Mouse (Mus musculus) MEL (cell line): ENCODE results near the gene Zfp865. TPM values are rescaled to one million over a fixed set of nuclear protein-coding genes. Genes with fewer than 3 reads are reported as not detected.
A peak's percentile ranks its signal among the peaks of the same experiment; 100 is the strongest.

Source experiments
- DNase-seq: peaks from one replicate; pipeline ENCODE4 v3.0.0; 2011; ENCODE audit warnings: low read depth, low spot score
- H3K27ac ChIP-seq: 2 replicates; pipeline ENCODE4 v1.5.1; 2012; ENCODE audit warnings: low read depth, mild to moderate bottlenecking, control low read depth, low read length, moderate library complexity; ENCODE audit not compliant: control insufficient read depth
- H3K27me3 ChIP-seq, 2 experiments: fragments of 150-350 bp in 1 of 2; sonication (generic) in 1 of 2; 2 replicates each; pipeline ENCODE4 v1.6.1; 2012; ENCODE audit warnings: low read length in 2 of 2, mild to moderate bottlenecking in 2 of 2, improper control_type of control experiment in 1 of 2, moderate library complexity in 1 of 2; ENCODE audit not compliant: insufficient read depth in 2 of 2, control insufficient read depth in 1 of 2
- H3K36me3 ChIP-seq, 2 experiments: 2 replicates each; pipeline ENCODE4 v1.6.1; 2012 to 2014; ENCODE audit warnings: low read length in 2 of 2, improper control_type of control experiment in 1 of 2, inconsistent platforms in 1 of 2, mild to moderate bottlenecking in 1 of 2; ENCODE audit not compliant: insufficient read depth in 2 of 2, control insufficient read depth in 1 of 2
- H3K4me1 ChIP-seq, 2 experiments: fragments of 150-350 bp in 1 of 2; sonication (generic) in 1 of 2; 2 replicates each; pipeline ENCODE4 v1.6.1; 2012; ENCODE audit warnings: low read length in 2 of 2, improper control_type of control experiment in 1 of 2, mild to moderate bottlenecking in 1 of 2; ENCODE audit not compliant: insufficient read depth in 2 of 2, control insufficient read depth in 1 of 2
- H3K4me3 ChIP-seq, 2 experiments: fragments of 150-350 bp in 1 of 2; sonication (generic) in 1 of 2; 2 replicates each; pipeline ENCODE4 v1.5.1; 2012; ENCODE audit warnings: low read depth in 2 of 2, low read length in 2 of 2, mild to moderate bottlenecking in 2 of 2, moderate library complexity in 2 of 2, control low read depth in 1 of 2, improper control_type of control experiment in 1 of 2; ENCODE audit not compliant: control insufficient read depth in 1 of 2, insufficient read depth in 1 of 2
- H3K79me2 ChIP-seq: 2 replicates; pipeline ENCODE4 v1.6.1; 2012; ENCODE audit warnings: mild to moderate bottlenecking, low read length, moderate library complexity; ENCODE audit not compliant: control insufficient read depth, poor library complexity, insufficient read depth
- H3K9ac ChIP-seq: 2 replicates; pipeline ENCODE4 v1.6.1; 2012; ENCODE audit warnings: low read depth, mild to moderate bottlenecking, control low read depth, low read length, moderate library complexity; ENCODE audit not compliant: control insufficient read depth, poor library complexity, severe bottlenecking
- H3K9me3 ChIP-seq: fragments of 150-350 bp; sonication (generic); replicated peaks from 2 replicates; pipeline ENCODE4 v1.6.1; 2012; ENCODE audit warnings: mild to moderate bottlenecking, low read length, improper control_type of control experiment, moderate library complexity; ENCODE audit not compliant: insufficient read depth
- BHLHE40 ChIP-seq: IDR thresholded peaks from 2 replicates; pipeline ENCODE4 v1.6.1; 2012; ENCODE audit warnings: low read depth, mild to moderate bottlenecking, inconsistent platforms, low read length, improper control_type of control experiment, borderline replicate concordance
- CHD1 ChIP-seq: IDR thresholded peaks from 2 replicates; pipeline ENCODE4 v1.6.1; 2012; ENCODE audit warnings: low read depth, mild to moderate bottlenecking, inconsistent platforms, low read length, improper control_type of control experiment
- CHD2 ChIP-seq: IDR thresholded peaks from 2 replicates; pipeline ENCODE4 v1.6.1; 2011; ENCODE audit warnings: low read length, improper control_type of control experiment
- CTCF ChIP-seq, 3 experiments: IDR thresholded peaks in 2 of 3; conservative IDR thresholded peaks in 1 of 3; 2 replicates each; pipeline ENCODE4 v1.5.1; 2011 to 2012; ENCODE audit warnings: low read length in 3 of 3, low read depth in 2 of 3, mild to moderate bottlenecking in 2 of 3, improper control_type of control experiment in 1 of 3, inconsistent platforms in 1 of 3, mixed read lengths in 1 of 3, moderate library complexity in 1 of 3; ENCODE audit not compliant: control insufficient read depth in 1 of 3, insufficient read depth in 1 of 3, poor library complexity in 1 of 3, severe bottlenecking in 1 of 3
- E2F4 ChIP-seq: IDR thresholded peaks from 2 replicates; pipeline ENCODE4 v1.6.1; 2011; ENCODE audit warnings: low read depth, low read length, improper control_type of control experiment, borderline replicate concordance
- ELF1 ChIP-seq: IDR thresholded peaks from 2 replicates; pipeline ENCODE4 v1.6.1; 2014; ENCODE audit warnings: low read depth, mild to moderate bottlenecking, inconsistent platforms, low read length, improper control_type of control experiment, moderate library complexity
- EP300 ChIP-seq, 2 experiments: IDR thresholded peaks; 2 replicates each; pipeline ENCODE4 v1.6.1; 2011; ENCODE audit warnings: improper control_type of control experiment in 2 of 2, low read length in 2 of 2, low read depth in 1 of 2, mild to moderate bottlenecking in 1 of 2
- ETS1 ChIP-seq: IDR thresholded peaks from 2 replicates; pipeline ENCODE4 v1.6.1; 2012; ENCODE audit warnings: low read depth, mild to moderate bottlenecking, inconsistent platforms, low read length, improper control_type of control experiment, moderate library complexity
- GATA1 ChIP-seq: IDR thresholded peaks from 2 replicates; pipeline ENCODE4 v1.6.1; 2011; ENCODE audit warnings: low read depth, low read length, improper control_type of control experiment
- HCFC1 ChIP-seq: IDR thresholded peaks from 2 replicates; pipeline ENCODE4 v1.6.1; 2012; ENCODE audit warnings: low read depth, mild to moderate bottlenecking, inconsistent platforms, low read length, improper control_type of control experiment, moderate library complexity
- JUND ChIP-seq: IDR thresholded peaks from 2 replicates; pipeline ENCODE4 v1.6.1; 2011; ENCODE audit warnings: low read depth, mild to moderate bottlenecking, improper control_type of control experiment, low read length
- KAT2A ChIP-seq: conservative IDR thresholded peaks from 2 replicates; pipeline ENCODE4 v1.6.1; 2012; ENCODE audit warnings: low read depth, low read length, improper control_type of control experiment, inconsistent platforms
- MAFK ChIP-seq: IDR thresholded peaks from 2 replicates; pipeline ENCODE4 v1.6.1; 2011; ENCODE audit warnings: low read depth, mild to moderate bottlenecking, low read length, improper control_type of control experiment, borderline replicate concordance
- MAX ChIP-seq: IDR thresholded peaks from 2 replicates; pipeline ENCODE4 v1.6.1; 2011; ENCODE audit warnings: low read length, improper control_type of control experiment
- MAZ ChIP-seq: IDR thresholded peaks from 2 replicates; pipeline ENCODE4 v1.6.1; 2012; ENCODE audit warnings: low read depth, mild to moderate bottlenecking, inconsistent platforms, low read length, improper control_type of control experiment
- MXI1 ChIP-seq: IDR thresholded peaks from 2 replicates; pipeline ENCODE4 v1.6.1; 2011; ENCODE audit warnings: mild to moderate bottlenecking, low read depth, low read length, improper control_type of control experiment
- MYB ChIP-seq: IDR thresholded peaks from 2 replicates; pipeline ENCODE4 v1.6.1; 2011; ENCODE audit warnings: mild to moderate bottlenecking, low read depth, low read length, improper control_type of control experiment
- MYC ChIP-seq: IDR thresholded peaks from 2 replicates; pipeline ENCODE4 v1.6.1; 2011; ENCODE audit warnings: low read depth, mild to moderate bottlenecking, low read length, improper control_type of control experiment, moderate library complexity
- NELFE ChIP-seq: IDR thresholded peaks from 2 replicates; pipeline ENCODE4 v1.6.1; 2011; ENCODE audit warnings: low read depth, low read length, improper control_type of control experiment
- NRF1 ChIP-seq: IDR thresholded peaks from 2 replicates; pipeline ENCODE4 v1.6.1; 2014; ENCODE audit warnings: low read depth, mild to moderate bottlenecking, inconsistent platforms, low read length, improper control_type of control experiment, moderate library complexity; ENCODE audit not compliant: poor library complexity, insufficient read depth, severe bottlenecking
- POLR2A ChIP-seq, 2 experiments: IDR thresholded peaks; 2 replicates each; pipeline ENCODE4 v1.6.1; 2011 to 2012; ENCODE audit warnings: low read length in 2 of 2, mild to moderate bottlenecking in 2 of 2, control low read depth in 1 of 2, improper control_type of control experiment in 1 of 2, low read depth in 1 of 2, moderate library complexity in 1 of 2; ENCODE audit not compliant: control insufficient read depth in 1 of 2, insufficient read depth in 1 of 2, poor library complexity in 1 of 2
- POLR2AphosphoS2 ChIP-seq: IDR thresholded peaks from 2 replicates; pipeline ENCODE4 v1.6.1; 2011; ENCODE audit warnings: low read length, improper control_type of control experiment
- POLR2AphosphoS5 ChIP-seq: IDR thresholded peaks from 2 replicates; pipeline ENCODE4 v1.6.1; 2012; ENCODE audit warnings: low read depth, borderline replicate concordance, mild to moderate bottlenecking, inconsistent platforms, low read length, moderate library complexity, mixed read lengths
- RAD21 ChIP-seq: IDR thresholded peaks from 2 replicates; pipeline ENCODE4 v1.6.1; 2011; ENCODE audit warnings: mild to moderate bottlenecking, low read depth, low read length, improper control_type of control experiment
- RCOR1 ChIP-seq: IDR thresholded peaks from 2 replicates; pipeline ENCODE4 v1.6.1; 2012; ENCODE audit warnings: low read depth, mild to moderate bottlenecking, inconsistent platforms, low read length, improper control_type of control experiment
- SIN3A ChIP-seq: IDR thresholded peaks from 2 replicates; pipeline ENCODE4 v1.6.1; 2012; ENCODE audit warnings: low read length, improper control_type of control experiment, inconsistent platforms
- SMC3 ChIP-seq: IDR thresholded peaks from 2 replicates; pipeline ENCODE4 v1.6.1; 2011; ENCODE audit warnings: low read depth, low read length, improper control_type of control experiment
- TAL1 ChIP-seq: IDR thresholded peaks from 2 replicates; pipeline ENCODE4 v1.6.1; 2012; ENCODE audit warnings: mild to moderate bottlenecking, inconsistent platforms, low read length, moderate library complexity, mixed read lengths
- TBP ChIP-seq: IDR thresholded peaks from 2 replicates; pipeline ENCODE4 v1.8.0; 2011; ENCODE audit warnings: low read depth, low read length, improper control_type of control experiment
- TCF12 ChIP-seq: IDR thresholded peaks from 2 replicates; pipeline ENCODE4 v1.6.1; 2014; ENCODE audit warnings: low read depth, mild to moderate bottlenecking, inconsistent platforms, low read length, improper control_type of control experiment, moderate library complexity
- UBTF ChIP-seq: IDR thresholded peaks from 2 replicates; pipeline ENCODE4 v1.6.1; 2012; ENCODE audit warnings: low read depth, mild to moderate bottlenecking, inconsistent platforms, low read length, improper control_type of control experiment, moderate library complexity, borderline replicate concordance; ENCODE audit not compliant: insufficient read depth
- USF1 ChIP-seq: IDR thresholded peaks from 2 replicates; pipeline ENCODE4 v1.6.1; 2014; ENCODE audit warnings: low read depth, mild to moderate bottlenecking, inconsistent platforms, low read length, improper control_type of control experiment, moderate library complexity
- ZC3H11A ChIP-seq: IDR thresholded peaks from 2 replicates; pipeline ENCODE4 v1.6.1; 2012; ENCODE audit warnings: low read depth, mild to moderate bottlenecking, inconsistent platforms, low read length, improper control_type of control experiment
- ZMIZ1 ChIP-seq: IDR thresholded peaks from 2 replicates; pipeline ENCODE4 v1.6.1; 2012; ENCODE audit warnings: low read depth, mild to moderate bottlenecking, inconsistent platforms, low read length, improper control_type of control experiment, moderate library complexity
- ZNF384 ChIP-seq: IDR thresholded peaks from 2 replicates; pipeline ENCODE4 v1.6.1; 2012; ENCODE audit warnings: low read depth, mild to moderate bottlenecking, inconsistent platforms, low read length, improper control_type of control experiment
- polyA plus RNA-seq, 2 experiments: library from polyadenylated mRNA; stranded (reverse) in 1 of 2; unstranded in 1 of 2; fragments of >175 nt in 1 of 2; fragments of >200 nt in 1 of 2; gene quantifications; 2 replicates each; pipeline versions ENCODE4 v1.2.1 to v1.2.4; 2012; ENCODE audit warnings: low replicate concordance in 2 of 2, low read depth in 1 of 2; ENCODE audit not compliant: insufficient read length in 2 of 2, insufficient read depth in 1 of 2, missing spikeins in 1 of 2
- total RNA-seq: library from RNA; depleted of rRNA; stranded (reverse); fragments of 300-350 nt; gene quantifications from 2 replicates; pipeline ENCODE4 v1.2.3, GENCODE M21; 2012

The Zfp865 gene
- total and polyA plus RNA-seq, 3 experiments: 12.2 to 34.6 TPM; not detected in 1

DNA sequence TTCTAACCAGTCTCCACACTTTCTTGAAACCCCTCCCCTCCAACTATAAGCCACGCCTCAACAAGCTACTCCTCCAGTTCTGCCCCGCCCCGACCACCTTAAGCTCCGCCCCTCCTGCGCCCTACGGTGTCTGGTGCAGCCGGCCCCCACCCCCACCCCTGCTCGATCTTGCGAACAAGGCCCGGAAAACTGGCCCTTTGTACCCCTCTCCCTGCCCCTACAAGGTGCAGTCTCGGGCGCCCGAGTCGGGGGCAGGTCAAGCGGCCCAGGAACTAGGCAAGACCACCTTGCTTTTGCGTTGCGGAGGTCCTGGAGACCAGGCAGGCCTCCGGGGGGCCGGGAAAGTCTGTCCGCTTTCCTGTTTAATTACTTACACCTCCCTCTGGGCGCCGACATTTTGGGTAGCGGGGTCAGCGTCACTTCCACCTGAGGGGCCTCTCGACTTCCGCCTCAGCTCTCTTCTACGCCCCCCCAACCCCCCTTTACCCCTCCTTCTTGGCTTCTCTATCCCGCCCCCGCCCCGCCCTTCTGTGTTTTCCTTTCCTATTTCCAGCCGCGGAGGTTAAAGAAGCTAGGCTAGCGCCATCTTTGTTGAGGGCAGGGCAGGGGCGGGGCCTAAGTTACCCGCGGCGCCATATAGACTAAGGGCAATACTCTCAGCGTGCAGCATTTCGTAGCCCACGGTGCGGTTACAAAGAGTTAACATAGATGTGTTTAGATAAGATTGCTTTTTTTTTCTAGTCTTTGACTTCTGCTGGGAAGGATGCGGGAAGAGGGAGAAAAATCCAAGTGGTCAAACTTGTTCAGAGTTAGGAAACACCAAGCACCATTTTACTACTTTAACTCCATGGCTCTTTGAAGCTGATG, 5.7 kb upstream of the Zfp865 start, which contains the start of the genes Zfp524 and Fiz1:
Gene Zfp524, plus strand, starts transcription at position 165 of the 867 bp plus-strand sequence.
Gene Fiz1, minus strand, starts transcription at position 447 of the 867 bp plus-strand sequence.
- Histone ChIP-seq H3K27me3 (no peaks in the 10 kb centered on the region), H3K27ac (peak within 1 kb of the TSS; percentile 97), H3K36me3 (peaks cover 0 to 17% of the 10 kb centered on the region in 2 experiments; a peak in 2 of 4 replicates), H3K79me2 (peaks cover 2% of the 10 kb centered on the region), H3K9me3 (no peaks in the 10 kb centered on the region), H3K4me1 (peaks cover 5 to 11% of the 10 kb centered on the region in 2 experiments; a peak in 3 of 4 replicates), H3K9ac (peak within 1 kb of the TSS; percentile 97), H3K4me3 (peak within 1 kb of the TSS; percentile 88 to 92)
- TF ChIP-seq POLR2A (IDR thresholded peaks at IDR 0.05; ENCODE audit: control insufficient read depth in 1 of 2, insufficient read depth in 1 of 2, low read depth in 1 of 2, low read length in 2 of 2, poor library complexity in 1 of 2) (peak; percentile 59 to 61; a peak in 1 of 4 replicates), E2F4 (no peak), HCFC1 (peak; percentile 88), CTCF (IDR thresholded peaks at IDR 0.05 in 2 of 3, conservative IDR thresholded peaks at IDR 0.05 in 1 of 3; ENCODE audit: control insufficient read depth in 1 of 3, insufficient read depth in 1 of 3, low read depth in 2 of 3, low read length in 3 of 3, poor library complexity in 1 of 3, severe bottlenecking in 1 of 3) (no peak), MAZ (peak; percentile 59), ZMIZ1 (no peak), ELF1 (peak; percentile 73), ZC3H11A (no peak), RCOR1 (peak; percentile 81), USF1 (no peak), SIN3A (peak; percentile 67), MYB (no peak), ETS1 (peak; percentile 2; the same call in 1 of the 2 replicates), KAT2A (peak; percentile 76; the same call in 1 of the 2 replicates), GATA1 (no peak), JUND (no peak), MAX (peak; percentile 2; the same call in 1 of the 2 replicates), SMC3 (no peak), TCF12 (peak; percentile 25; the same call in 1 of the 2 replicates), RAD21 (no peak), BHLHE40 (no peak; the same call in 1 of the 2 replicates), CHD1 (peak; percentile 92; the same call in 1 of the 2 replicates), POLR2AphosphoS2 (no peak), MAFK (no peak), CHD2 (no peak), MYC (peak; percentile 57), TBP (no peak), POLR2AphosphoS5 (no peak), TAL1 (no peak), MXI1 (peak; percentile 46; the same call in 1 of the 2 replicates), ZNF384 (0 out of 2 replicates have a peak, but pooled peaks have one; percentile 46), NELFE (peak; percentile 75), NRF1 (peak; percentile 54; the same call in 1 of the 2 replicates), UBTF (no peak), EP300 (IDR thresholded peaks at IDR 0.05; ENCODE audit: low read depth in 1 of 2, low read length in 2 of 2) (no peak; a peak in 1 of 4 replicates)
- peak; percentile 98 for DNase-seq
